Mouse (Mus musculus) liver, embryonic 14.5 days (tissue): ENCODE data around the gene Zbtb22. TPM values are rescaled to one million over a fixed set of nuclear protein-coding genes. Genes with fewer than 3 reads are reported as not detected.

ENCODE experiments used
- ATAC-seq: fragments of 200-750 bp; cut with Nextera tagmentation; 2 replicates; pipeline ENCODE4 v1.8.0; 2017; ENCODE audit warnings: moderate number of reproducible peaks, mild to moderate bottlenecking, moderate library complexity; ENCODE audit not compliant: insufficient read depth
- DNase-seq, 3 experiments: peaks; one replicate each; pipeline ENCODE4 v3.0.0-alpha.2; 2012 to 2013; ENCODE audit warnings: low read depth in 3 of 3, low spot score in 3 of 3
- H3K27ac ChIP-seq: fragments of 300-500 bp; sonication (generic); 2 replicates; pipeline ENCODE4 v1.5.1; 2014; ENCODE audit warnings: moderate library complexity, mild to moderate bottlenecking, control low read depth, inconsistent platforms
- H3K27me3 ChIP-seq: fragments of 300-500 bp; sonication (generic); 2 replicates; pipeline ENCODE4 v1.6.1; 2014; ENCODE audit warnings: mild to moderate bottlenecking, low read length, moderate library complexity; ENCODE audit not compliant: control insufficient read depth, insufficient read depth
- H3K36me3 ChIP-seq: fragments of 300-500 bp; sonication (generic); replicated peaks from 2 replicates; pipeline ENCODE4 v1.6.1; 2014; ENCODE audit warnings: low read depth; ENCODE audit not compliant: control insufficient read depth, insufficient read depth
- H3K4me1 ChIP-seq, 2 experiments: fragments of 200-500 bp in 1 of 2; fragments of 300-500 bp in 1 of 2; sonication (generic) in 1 of 2; replicated peaks; 2 replicates each; pipeline ENCODE4 v1.6.1; 2012 to 2014; ENCODE audit warnings: antibody characterized with exemption in 1 of 2, inconsistent platforms in 1 of 2, low read length in 1 of 2; ENCODE audit not compliant: control insufficient read depth in 2 of 2, insufficient read depth in 2 of 2
- H3K4me2 ChIP-seq: fragments of 300-500 bp; sonication (generic); 2 replicates; pipeline ENCODE4 v1.6.1; 2014; ENCODE audit warnings: low read depth, mild to moderate bottlenecking, control low read depth, moderate library complexity
- H3K4me3 ChIP-seq, 2 experiments: fragments of 200-500 bp in 1 of 2; fragments of 300-500 bp in 1 of 2; sonication (generic) in 1 of 2; 2 replicates each; pipeline ENCODE4 v1.5.1; 2012 to 2014; ENCODE audit warnings: low read depth in 2 of 2, low read length in 2 of 2, mild to moderate bottlenecking in 2 of 2, control low read depth in 1 of 2, inconsistent platforms in 1 of 2, moderate library complexity in 1 of 2; ENCODE audit not compliant: insufficient read depth in 1 of 2
- H3K9ac ChIP-seq: fragments of 300-500 bp; sonication (generic); replicated peaks from 2 replicates; pipeline ENCODE4 v1.6.1; 2014; ENCODE audit warnings: mild to moderate bottlenecking, control low read depth, moderate library complexity
- H3K9me3 ChIP-seq: fragments of 300-500 bp; sonication (generic); 2 replicates; pipeline ENCODE4 v1.6.1; 2016; ENCODE audit warnings: low read length, mixed read lengths; ENCODE audit not compliant: control insufficient read depth
- CTCF ChIP-seq: IDR thresholded peaks from 2 replicates; pipeline ENCODE4 v1.5.1; 2016; ENCODE audit warnings: antibody characterized with exemption, low read depth, control low read depth
- EP300 ChIP-seq: IDR thresholded peaks from 2 replicates; pipeline ENCODE4 v1.6.1; 2016; ENCODE audit warnings: antibody characterized with exemption, low read depth
- WGBS: fragments of 180-500 bp; shearing (Covaris S2); extraction: QIAGEN DNeasy Blood & Tissue Kit; methylation state at CpG from one replicate; pipeline ENCODE4 v1.1.7; 2014; ENCODE audit not compliant: insufficient replicate concordance; 5-methylcytosine and 5-hydroxymethylcytosine counted together
- polyA plus RNA-seq, 2 experiments: library from polyadenylated mRNA; depleted of rRNA in 1 of 2; stranded (reverse) in 1 of 2; unstranded in 1 of 2; fragments of >200 nt; fragmentation: Nextera tagmentation in 1 of 2; extraction: Ambion mirVana in 1 of 2; gene quantifications; 2 replicates each; pipeline versions ENCODE4 v1.2.1 to v1.2.3; 2012 to 2014

The Zbtb22 gene
- polyA plus RNA-seq, 2 experiments = 4.8 to 12.1 TPM

DNA sequence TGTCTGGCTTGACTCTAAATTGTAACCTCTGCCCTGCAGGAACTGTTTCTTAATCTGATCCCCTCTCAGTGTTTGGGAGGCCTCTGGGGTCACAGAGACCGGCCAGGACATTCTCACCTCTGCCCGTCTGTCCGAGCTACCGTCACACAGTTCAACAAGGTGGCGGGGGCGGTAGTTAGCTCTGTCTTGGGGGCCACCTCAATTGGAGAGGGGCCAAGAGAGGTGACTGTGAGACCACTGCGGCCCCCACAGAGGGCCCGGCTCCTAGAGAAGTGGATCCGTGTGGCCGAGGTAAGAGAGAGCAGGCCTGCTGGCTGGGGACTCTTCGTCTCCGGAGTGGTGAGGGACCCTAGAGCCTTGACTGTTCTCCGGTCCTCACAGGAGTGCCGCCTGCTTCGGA lies 17.3 kb downstream of the Zbtb22 start:
- WGBS = 89% methylated on average over 15 of the region's 15 CpGs
- Histone ChIP-seq H3K9me3 (no peaks in the 10 kb centered on the region), H3K4me2 (no peak overlapping the region), H3K27me3 (no peaks in the 10 kb centered on the region), H3K4me1 (peaks cover 2 to 3% of the 10 kb centered on the region in 2 experiments; a peak in 2 of 4 replicates), H3K4me3 (no peak overlapping the region), H3K27ac (no peak overlapping the region), H3K9ac (0 out of 2 replicates have a peak overlapping the region, but pooled peaks have one; percentile 23), H3K36me3 (peaks cover 2% of the 10 kb centered on the region)
- TF ChIP-seq EP300 = no peak
- DNase-seq (no peak), ATAC-seq (no peak)

DNA sequence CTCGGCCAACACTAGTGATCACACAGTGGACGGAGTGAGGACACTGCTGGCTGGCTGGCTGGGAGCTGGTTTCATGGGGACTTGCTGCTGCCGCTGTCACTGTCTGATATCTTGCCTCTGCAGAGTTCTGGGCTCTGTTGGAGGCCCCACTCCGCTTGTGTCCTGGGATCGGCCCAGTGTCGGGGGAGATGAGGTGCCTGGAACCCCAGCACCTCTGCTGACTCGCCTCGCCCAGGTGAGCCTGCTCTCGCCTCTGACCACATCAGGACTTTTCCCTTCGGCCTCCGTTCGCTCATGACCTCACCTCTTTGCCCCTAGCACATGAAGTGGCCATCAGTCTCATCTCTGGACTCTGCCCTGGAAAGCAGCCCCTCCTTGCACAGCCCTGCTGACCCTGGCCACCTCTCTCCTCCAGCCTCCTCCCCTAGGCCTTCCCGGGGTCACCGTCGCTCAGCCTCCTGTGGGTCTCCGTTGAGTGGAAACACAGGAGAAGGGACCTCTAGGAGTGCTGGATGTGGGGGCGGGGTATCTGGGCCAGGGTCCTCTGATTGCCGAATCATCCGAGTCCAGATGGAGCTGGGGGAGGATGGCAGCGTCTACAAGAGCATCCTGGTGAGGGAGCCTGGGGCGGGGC lies 19.8 kb downstream of the Zbtb22 start:
- Histone ChIP-seq H3K27me3 (no peaks in the 10 kb centered on the region), H3K36me3 (peaks cover 2% of the 10 kb centered on the region)
- TF ChIP-seq EP300 = no peak
- no peak for TF ChIP-seq CTCF

DNA sequence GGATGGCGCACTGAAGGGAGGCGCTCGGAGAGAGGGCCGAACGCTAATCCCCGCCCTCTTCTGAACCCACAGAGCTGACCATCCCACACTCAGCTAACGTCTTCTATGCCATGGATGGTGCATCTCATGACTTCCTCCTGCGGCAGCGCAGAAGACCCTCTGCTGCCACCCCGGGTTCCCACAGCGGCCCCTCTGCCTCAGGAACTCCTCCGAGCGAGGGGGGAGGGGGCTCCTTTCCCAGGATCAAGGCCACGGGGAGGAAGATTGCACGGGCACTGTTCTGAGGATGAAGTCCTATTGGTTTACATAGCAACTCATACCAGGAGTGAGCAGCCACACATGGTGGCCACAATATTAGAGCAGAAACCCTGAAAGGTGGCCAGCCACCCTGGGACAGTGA lies 21.3 kb downstream of the Zbtb22 start:
- H3K4me1 ChIP-seq = peaks cover 5 to 12% of the 10 kb centered on the region in 2 experiments; a peak in 3 of 4 replicates
- no peak for ATAC-seq
- no peak overlapping the region for H3K4me3 ChIP-seq
- peaks cover 2% of the 10 kb centered on the region for H3K36me3 ChIP-seq
- TF ChIP-seq EP300 (no peak), CTCF (no peak)
- H3K27ac ChIP-seq = no peak overlapping the region
- no peak overlapping the region for H3K9ac ChIP-seq
- H3K27me3 ChIP-seq = no peaks in the 10 kb centered on the region
- no peak overlapping the region for H3K4me2 ChIP-seq
- no peak for DNase-seq
- no peaks in the 10 kb centered on the region for H3K9me3 ChIP-seq
- WGBS = 78% methylated on average over 15 of the region's 15 CpGs

More for the DNA sequence above, 19.8 kb downstream of the Zbtb22 start:
- Histone ChIP-seq H3K4me1 (peaks cover 3 to 8% of the 10 kb centered on the region in 2 experiments; a peak in 3 of 4 replicates), H3K9me3 (no peaks in the 10 kb centered on the region), H3K4me3 (no peak overlapping the region), H3K27ac (no peak overlapping the region), H3K4me2 (no peak overlapping the region), H3K9ac (no peak overlapping the region)
- ATAC-seq (no peak), DNase-seq (no peak)
- 81% methylated on average over 21 of the region's 21 CpGs for WGBS

DNA sequence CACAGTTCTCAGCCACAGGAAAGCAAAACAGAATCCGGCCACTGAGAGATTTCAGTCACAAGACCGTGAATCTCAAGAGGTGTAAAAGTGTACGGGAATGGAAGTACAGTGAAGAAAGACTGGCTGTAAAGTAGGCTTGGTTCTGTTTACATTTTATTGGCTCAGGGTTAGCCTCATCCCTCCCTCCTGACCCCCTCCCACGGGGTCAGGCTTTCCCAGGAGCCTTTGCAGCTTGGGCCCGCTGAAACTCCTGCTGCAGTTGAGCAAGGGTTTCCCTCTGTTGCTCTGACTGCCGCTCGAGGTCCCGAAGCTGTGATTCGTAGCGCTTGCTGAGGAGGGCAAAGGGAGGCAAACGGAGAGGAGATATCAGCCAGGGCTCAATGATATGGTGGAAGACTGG lies 23.1 kb downstream of the Zbtb22 start:
- no peak overlapping the region for H3K27ac ChIP-seq
- H3K27me3 ChIP-seq = no peaks in the 10 kb centered on the region
- peak overlapping the region; percentile 77 for H3K4me2 ChIP-seq
- H3K4me1 ChIP-seq = peaks cover 5 to 12% of the 10 kb centered on the region in 2 experiments; a peak in 3 of 4 replicates
- peak overlapping the region; percentile 97 to 99; a peak in 3 of 4 replicates for H3K4me3 ChIP-seq
- no peaks in the 10 kb centered on the region; the same call in none of the 2 replicates for H3K36me3 ChIP-seq
- no peak for TF ChIP-seq EP300
- DNase-seq (no peak), ATAC-seq (no peak)
- H3K9ac ChIP-seq = peak overlapping the region; percentile 23; the same call in 1 of the 2 replicates
- H3K9me3 ChIP-seq = no peaks in the 10 kb centered on the region
- 69% methylated on average over 11 of the region's 11 CpGs for WGBS

DNA sequence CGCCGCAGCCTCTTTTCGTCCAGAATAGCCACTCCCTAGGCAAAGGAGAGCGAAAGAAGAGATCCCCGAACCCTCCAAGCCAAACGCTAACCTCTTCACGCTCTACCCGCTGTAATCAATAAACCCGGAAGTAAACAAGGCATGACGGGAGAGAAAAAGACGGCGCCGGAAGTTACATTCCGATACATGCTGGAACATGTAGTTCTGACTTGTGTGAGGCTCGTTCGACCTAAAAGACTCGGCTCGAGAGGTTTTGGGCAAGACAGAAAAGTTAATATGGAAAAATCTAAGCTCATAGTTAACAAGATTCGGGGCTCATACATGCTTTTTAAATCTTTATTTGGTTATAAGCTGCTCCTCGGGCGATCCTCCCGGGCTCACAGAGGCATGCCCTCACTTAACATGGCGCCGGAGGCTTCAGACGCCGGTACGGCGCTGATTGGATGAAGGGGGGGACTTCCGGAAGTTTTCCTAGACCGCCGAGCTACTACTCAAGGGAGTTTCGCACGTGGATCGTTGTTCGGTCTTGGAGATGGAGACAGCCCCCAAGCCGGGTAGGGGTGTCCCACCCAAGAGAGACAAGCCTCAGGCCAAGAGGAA lies 24.6 kb downstream of the Zbtb22 start, which contains the start of the genes Pfdn6 and Wdr46:
Pfdn6 (minus strand) TSS at position 138 of the 600 bp plus-strand sequence.
Wdr46 (plus strand) TSS at position 455 of the 600 bp plus-strand sequence.
- H3K36me3 ChIP-seq = no peaks in the 10 kb centered on the region; the same call in none of the 2 replicates
- WGBS = under 1% methylated on average over 36 of the region's 36 CpGs

More for the DNA sequence above, 24.6 kb downstream of the Zbtb22 start, which contains the start of the genes Pfdn6 and Wdr46:
- ATAC-seq = peak; percentile 90
- Histone ChIP-seq H3K9ac (peak within 1 kb of the TSS; percentile 91), H3K27me3 (no peaks in the 10 kb centered on the region), H3K4me3 (peak within 1 kb of the TSS; percentile 97 to 99), H3K4me1 (peaks cover 5 to 12% of the 10 kb centered on the region in 2 experiments; a peak in 3 of 4 replicates), H3K9me3 (no peaks in the 10 kb centered on the region), H3K27ac (peak within 1 kb of the TSS; percentile 67), H3K4me2 (peak within 1 kb of the TSS; percentile 77)
- DNase-seq = peak; percentile 86 to 92 (median 89)
- TF ChIP-seq EP300 (no peak), CTCF (no peak)
